Mouse (Mus musculus) limb, embryonic 15.5 days (tissue): ENCODE data around the gene Sgip1. TPM values are rescaled to one million over a fixed set of nuclear protein-coding genes. Genes with fewer than 3 reads are reported as not detected.

Experiments
- ATAC-seq: fragments of 200-750 bp; cut with Nextera tagmentation; 2 replicates; pipeline ENCODE4 v1.8.0; 2017; ENCODE audit warnings: low read depth, moderate TSS enrichment; ENCODE audit not compliant: insufficient number of reproducible peaks, low FRiP score, low TSS enrichment
- H3K27ac ChIP-seq: fragments of 300-500 bp; sonication (generic); 2 replicates; pipeline ENCODE4 v1.5.1; 2015; ENCODE audit warnings: moderate library complexity, mild to moderate bottlenecking, inconsistent platforms
- H3K27me3 ChIP-seq: fragments of 300-500 bp; sonication (generic); 2 replicates; pipeline ENCODE4 v1.6.1; 2015; ENCODE audit warnings: inconsistent platforms
- H3K36me3 ChIP-seq: fragments of 300-500 bp; sonication (generic); 2 replicates; pipeline ENCODE4 v1.6.1; 2015; ENCODE audit warnings: inconsistent platforms
- H3K4me1 ChIP-seq: fragments of 300-500 bp; sonication (generic); 2 replicates; pipeline ENCODE4 v1.6.1; 2015; ENCODE audit warnings: inconsistent platforms
- H3K4me2 ChIP-seq: fragments of 300-500 bp; sonication (generic); 2 replicates; pipeline ENCODE4 v1.6.1; 2015; ENCODE audit warnings: mild to moderate bottlenecking, inconsistent platforms
- H3K4me3 ChIP-seq: fragments of 300-500 bp; sonication (generic); 2 replicates; pipeline ENCODE4 v1.5.1; 2015; ENCODE audit warnings: mild to moderate bottlenecking, inconsistent platforms
- H3K9ac ChIP-seq: fragments of 300-500 bp; sonication (generic); 2 replicates; pipeline ENCODE4 v1.6.1; 2015; ENCODE audit warnings: inconsistent platforms
- H3K9me3 ChIP-seq: fragments of 300-500 bp; sonication (generic); 2 replicates; pipeline ENCODE4 v1.6.1; 2016; ENCODE audit warnings: inconsistent platforms
- WGBS: fragments of 180-500 bp; shearing (Covaris S2); methylation state at CpG from one replicate; pipeline ENCODE4 v1.1.7; 2015; 5-methylcytosine and 5-hydroxymethylcytosine counted together
- polyA plus RNA-seq: library from polyadenylated mRNA; unstranded; fragments of >200 nt; fragmentation: Nextera tagmentation; extraction: Ambion mirVana; gene quantifications from 2 replicates; pipeline ENCODE4 v1.2.1, GENCODE M21; 2015

The Sgip1 gene
- polyA plus RNA-seq, 1 experiment from 2014 or later: 5.4 TPM

DNA sequence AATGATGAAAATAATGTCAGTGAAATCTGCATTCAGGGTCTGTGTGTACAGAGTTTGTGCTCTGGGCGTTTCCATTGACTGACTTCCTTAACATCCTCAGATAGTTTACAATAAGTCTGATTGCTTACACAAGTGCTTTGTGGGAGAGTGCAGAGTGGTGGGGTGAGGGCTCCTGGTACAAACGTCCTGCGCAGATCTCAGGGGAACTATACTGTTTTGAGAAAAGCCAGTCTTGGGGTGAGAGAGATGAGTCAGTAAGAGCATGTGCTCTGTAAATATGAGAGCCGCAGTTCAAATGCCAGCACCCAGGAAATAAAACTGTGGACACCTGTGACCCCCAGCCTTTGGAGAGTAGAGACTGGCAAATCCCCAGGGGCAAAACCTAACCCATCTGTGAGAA lies 80.7 kb downstream of the Sgip1 start:
- ATAC-seq: no peak
- no peaks in the 10 kb centered on the region for H3K36me3 ChIP-seq
- no peaks in the 10 kb centered on the region for H3K27me3 ChIP-seq
- WGBS: 68% methylated on average over 4 of the region's 4 CpGs
- H3K4me2 ChIP-seq: no peak overlapping the region
- no peak overlapping the region for H3K27ac ChIP-seq
- H3K4me1 ChIP-seq: no peaks in the 10 kb centered on the region
- no peak overlapping the region for H3K4me3 ChIP-seq
- H3K9ac ChIP-seq: no peak overlapping the region
- no peaks in the 10 kb centered on the region for H3K9me3 ChIP-seq

DNA sequence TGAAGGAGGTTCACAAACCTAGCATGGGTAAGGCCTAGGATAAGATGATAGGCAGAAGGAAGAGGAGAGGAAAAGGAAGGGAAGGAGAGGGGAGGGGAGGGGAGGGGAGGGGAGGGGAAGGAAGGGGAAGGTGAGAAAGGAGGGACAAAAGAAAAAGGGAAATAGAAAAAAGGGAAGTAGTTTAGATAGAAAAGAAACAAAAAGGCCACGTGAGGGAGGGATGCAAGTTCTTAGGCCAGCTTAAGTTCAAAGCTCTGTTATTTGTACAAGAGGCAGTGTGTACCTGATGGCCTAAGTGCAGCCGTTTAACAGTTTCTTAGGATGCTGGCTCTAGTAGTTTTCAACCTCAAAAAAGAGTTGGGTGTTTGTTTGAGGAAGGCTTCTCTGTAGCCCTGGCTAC lies 83.4 kb downstream of the Sgip1 start:
- Histone ChIP-seq H3K27ac (no peak overlapping the region), H3K4me3 (no peak overlapping the region), H3K36me3 (no peaks in the 10 kb centered on the region), H3K27me3 (no peaks in the 10 kb centered on the region), H3K9me3 (no peaks in the 10 kb centered on the region), H3K9ac (no peak overlapping the region), H3K4me1 (no peaks in the 10 kb centered on the region), H3K4me2 (no peak overlapping the region)
- WGBS: 63% methylated on average over 2 of the region's 2 CpGs
- no peak for ATAC-seq

DNA sequence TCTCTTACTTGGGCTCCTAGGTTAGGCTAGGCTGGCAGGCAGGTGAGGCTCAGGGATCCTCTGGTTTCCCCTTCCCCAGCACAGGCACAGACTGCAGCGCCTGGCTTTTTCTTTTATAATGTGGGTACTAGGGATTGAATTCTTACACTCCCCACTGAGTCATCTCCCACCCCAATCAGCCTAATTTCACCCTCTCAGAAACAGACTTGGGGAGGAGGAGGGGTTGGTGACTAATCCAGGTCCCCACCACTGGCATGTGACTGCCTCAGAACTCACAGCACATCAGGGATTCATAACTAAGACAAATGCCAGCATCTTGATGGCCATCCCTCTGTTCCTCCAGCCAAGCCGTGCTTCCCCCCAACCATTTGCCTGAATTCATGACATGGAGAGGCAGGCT lies 85.1 kb downstream of the Sgip1 start:
- H3K4me2 ChIP-seq: no peak overlapping the region
- H3K27me3 ChIP-seq: no peaks in the 10 kb centered on the region
- no peaks in the 10 kb centered on the region for H3K4me1 ChIP-seq
- 81% methylated on average over 2 of the region's 2 CpGs for WGBS
- no peak for ATAC-seq
- no peaks in the 10 kb centered on the region for H3K9me3 ChIP-seq
- no peak overlapping the region for H3K27ac ChIP-seq
- no peak overlapping the region for H3K4me3 ChIP-seq
- no peaks in the 10 kb centered on the region for H3K36me3 ChIP-seq
- H3K9ac ChIP-seq: no peak overlapping the region

DNA sequence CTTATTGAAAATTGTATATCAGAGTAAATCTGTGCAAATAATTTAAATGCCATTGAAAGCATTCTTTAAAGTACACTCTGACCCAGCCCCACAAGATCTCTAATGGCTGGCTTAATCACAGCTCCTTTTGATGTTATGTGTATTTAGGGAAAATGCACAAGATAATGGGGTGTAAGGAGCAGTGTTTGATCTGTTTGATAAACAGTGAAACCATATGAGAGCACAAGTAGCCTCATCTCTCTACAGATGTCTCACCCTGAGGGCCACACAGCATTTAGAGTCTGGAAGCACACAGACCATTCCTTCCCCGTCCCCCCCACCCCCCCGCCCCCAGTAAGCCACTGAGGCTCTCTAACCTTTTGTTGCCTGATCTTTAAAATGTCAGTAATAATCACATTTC lies 87.4 kb downstream of the Sgip1 start:
- H3K9me3 ChIP-seq: no peaks in the 10 kb centered on the region
- H3K36me3 ChIP-seq: no peaks in the 10 kb centered on the region
- no peaks in the 10 kb centered on the region for H3K4me1 ChIP-seq
- no peak overlapping the region for H3K4me2 ChIP-seq
- ATAC-seq: no peak
- H3K27me3 ChIP-seq: no peaks in the 10 kb centered on the region
- WGBS: 69% methylated on average over 2 of the region's 2 CpGs
- H3K4me3 ChIP-seq: no peak overlapping the region
- no peak overlapping the region for H3K27ac ChIP-seq
- no peak overlapping the region for H3K9ac ChIP-seq

DNA sequence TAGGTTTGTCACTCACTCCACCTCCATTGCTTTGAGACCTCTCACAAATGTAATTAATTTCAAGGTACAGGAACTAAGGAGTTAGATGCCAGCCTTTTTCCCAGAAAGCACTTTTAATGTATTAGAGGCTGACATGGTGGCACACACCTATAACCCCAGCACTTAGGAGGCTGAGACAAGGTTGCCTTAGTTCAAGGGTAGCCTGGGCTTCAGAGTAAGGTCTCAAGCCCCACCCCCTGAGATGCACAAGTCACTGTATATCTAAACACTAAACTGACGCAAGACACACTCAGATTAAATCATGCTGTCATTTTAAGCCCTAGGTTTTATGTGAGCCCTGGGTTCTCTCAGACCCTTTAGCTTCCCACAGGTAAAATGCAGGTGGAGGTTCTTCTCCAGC lies 92.1 kb downstream of the Sgip1 start:
- Histone ChIP-seq H3K4me2 (no peak overlapping the region), H3K36me3 (no peaks in the 10 kb centered on the region), H3K4me3 (no peak overlapping the region), H3K4me1 (no peaks in the 10 kb centered on the region), H3K9me3 (no peaks in the 10 kb centered on the region), H3K27ac (no peak overlapping the region), H3K9ac (no peak overlapping the region), H3K27me3 (no peaks in the 10 kb centered on the region)
- WGBS: 80% methylated on average over 1 of the region's 1 CpGs
- ATAC-seq: no peak

DNA sequence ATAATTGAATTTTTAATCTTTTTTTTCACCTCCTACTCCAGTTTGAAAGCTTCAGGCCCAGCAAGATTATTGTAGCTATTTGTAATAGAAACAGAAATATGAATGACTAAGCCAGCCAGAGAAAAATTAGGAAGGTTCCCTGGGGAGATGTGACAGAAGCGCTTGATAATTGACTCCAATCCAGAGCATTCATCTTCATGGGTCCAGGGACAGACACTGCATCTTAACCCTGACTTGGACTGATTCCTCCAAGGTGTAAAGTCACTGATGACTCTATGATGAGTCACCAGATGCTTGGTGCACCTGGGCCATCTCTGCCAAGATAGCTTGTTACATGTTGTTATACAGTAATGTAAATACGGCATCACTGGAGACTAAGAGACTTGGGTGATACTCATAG lies 92.6 kb downstream of the Sgip1 start:
- no peaks in the 10 kb centered on the region for H3K27me3 ChIP-seq
- H3K9me3 ChIP-seq: no peaks in the 10 kb centered on the region
- H3K36me3 ChIP-seq: no peaks in the 10 kb centered on the region
- no peak overlapping the region for H3K27ac ChIP-seq
- H3K9ac ChIP-seq: no peak overlapping the region
- no peak for ATAC-seq
- no peak overlapping the region for H3K4me3 ChIP-seq
- H3K4me1 ChIP-seq: no peaks in the 10 kb centered on the region
- 89% methylated on average over 2 of the region's 2 CpGs for WGBS
- no peak overlapping the region for H3K4me2 ChIP-seq

DNA sequence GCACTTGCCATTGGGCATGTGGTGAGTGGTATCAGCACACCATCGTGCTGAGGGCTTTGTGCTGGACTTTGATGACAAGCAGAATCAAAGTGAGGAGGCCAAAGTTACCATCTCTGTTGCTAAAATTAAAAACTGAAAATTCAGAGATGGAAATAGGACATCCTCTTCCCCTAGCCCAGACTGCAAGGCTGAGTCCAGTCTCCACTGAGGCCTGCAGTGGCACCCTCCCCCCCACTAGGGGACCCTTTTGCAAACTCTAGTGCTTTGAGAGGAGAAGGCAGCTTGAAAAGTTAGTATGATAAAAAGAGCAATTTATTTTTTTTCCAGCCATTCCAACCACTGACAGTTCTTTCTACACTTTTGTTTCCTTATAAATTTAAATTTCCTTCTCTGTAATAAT lies 93.6 kb downstream of the Sgip1 start:
- WGBS: 59% methylated on average over 1 of the region's 1 CpGs
- no peaks in the 10 kb centered on the region for H3K9me3 ChIP-seq
- no peaks in the 10 kb centered on the region for H3K36me3 ChIP-seq
- H3K9ac ChIP-seq: no peak overlapping the region
- no peak for ATAC-seq
- no peak overlapping the region for H3K27ac ChIP-seq
- H3K4me1 ChIP-seq: no peaks in the 10 kb centered on the region
- no peaks in the 10 kb centered on the region for H3K27me3 ChIP-seq
- no peak overlapping the region for H3K4me3 ChIP-seq
- H3K4me2 ChIP-seq: no peak overlapping the region

DNA sequence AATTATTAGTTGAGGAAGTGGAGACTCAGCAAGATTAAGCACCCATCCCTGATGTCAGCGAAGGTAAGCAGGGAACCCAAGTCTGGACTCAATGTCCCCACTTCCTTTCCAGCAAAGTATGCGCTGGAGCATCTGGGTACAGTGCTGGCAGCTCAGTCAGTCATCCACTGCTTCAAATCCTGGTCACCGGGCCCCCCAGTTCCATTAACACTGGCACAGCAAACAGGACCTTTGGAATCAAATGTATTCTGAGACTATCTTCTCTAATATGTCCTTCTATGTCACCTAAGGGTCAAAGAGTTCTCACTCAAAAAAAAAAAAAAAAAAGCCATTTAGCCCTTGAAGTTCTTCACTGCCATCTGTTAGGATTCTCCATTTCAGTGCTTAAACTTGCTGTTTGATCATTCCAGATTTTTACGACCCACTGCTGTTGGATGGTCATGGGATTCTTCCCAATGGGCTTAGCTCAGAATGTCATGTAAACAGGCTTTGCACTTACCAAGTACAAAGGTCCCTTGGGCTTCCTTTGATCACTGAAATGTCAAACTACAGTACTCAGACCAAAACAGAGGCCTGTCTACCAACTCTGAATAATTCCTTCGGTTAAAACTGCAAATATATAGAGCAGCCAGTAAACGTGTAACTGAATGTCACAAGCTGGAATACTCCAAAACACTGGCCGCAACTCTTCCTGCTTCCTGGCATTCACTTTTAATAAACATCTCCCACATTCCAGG lies 99.1 kb downstream of the Sgip1 start:
- H3K9me3 ChIP-seq: no peaks in the 10 kb centered on the region
- no peaks in the 10 kb centered on the region for H3K36me3 ChIP-seq
- no peaks in the 10 kb centered on the region for H3K27me3 ChIP-seq
- no peaks in the 10 kb centered on the region for H3K4me1 ChIP-seq
- 65% methylated on average over 7 of the region's 7 CpGs for WGBS
- no peak overlapping the region for H3K9ac ChIP-seq
- H3K4me2 ChIP-seq: no peak overlapping the region
- H3K27ac ChIP-seq: no peak overlapping the region
- no peak for ATAC-seq
- H3K4me3 ChIP-seq: no peak overlapping the region

DNA sequence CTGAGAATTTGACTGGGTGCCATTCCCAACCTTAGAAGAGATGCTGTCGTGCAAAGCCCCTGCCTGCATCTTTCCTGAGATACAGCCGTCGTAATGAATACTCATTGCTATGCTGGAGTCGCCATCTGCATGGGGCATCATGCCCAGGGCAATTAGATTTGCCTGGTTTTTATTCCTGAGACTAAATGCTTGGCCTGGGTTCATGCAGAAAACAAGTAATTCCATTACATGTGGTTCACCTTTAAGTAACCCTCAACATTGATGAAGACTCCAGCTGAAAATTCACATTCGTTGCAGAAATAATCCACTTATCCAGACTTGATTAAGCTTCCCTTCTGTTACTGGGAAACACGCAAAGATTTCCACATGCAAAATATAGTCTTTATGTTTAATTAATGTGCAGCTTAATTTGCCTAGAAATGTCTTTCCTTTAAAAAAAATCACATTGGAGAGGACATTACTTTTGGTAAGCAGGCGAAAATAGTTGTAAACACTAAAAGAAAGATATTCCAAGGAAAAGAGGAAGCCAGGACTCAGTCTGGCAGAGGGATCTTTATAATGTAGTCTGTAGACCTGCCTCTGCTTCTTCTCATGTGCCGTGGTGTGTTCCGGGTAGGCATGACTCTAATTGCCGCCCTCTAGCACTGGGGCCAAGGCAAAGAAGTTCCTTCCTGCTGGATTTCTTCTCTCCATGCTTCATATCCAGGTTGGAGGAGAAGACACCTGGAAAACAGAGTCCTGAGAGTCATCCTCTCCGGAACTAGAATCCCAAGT lies 100.0 kb downstream of the Sgip1 start:
- H3K27ac ChIP-seq: no peak overlapping the region
- H3K36me3 ChIP-seq: no peaks in the 10 kb centered on the region
- no peak for ATAC-seq
- no peaks in the 10 kb centered on the region for H3K27me3 ChIP-seq
- no peaks in the 10 kb centered on the region for H3K9me3 ChIP-seq
- H3K9ac ChIP-seq: no peak overlapping the region
- no peak overlapping the region for H3K4me3 ChIP-seq
- H3K4me2 ChIP-seq: no peak overlapping the region
- H3K4me1 ChIP-seq: no peaks in the 10 kb centered on the region
- 69% methylated on average over 11 of the region's 11 CpGs for WGBS

DNA sequence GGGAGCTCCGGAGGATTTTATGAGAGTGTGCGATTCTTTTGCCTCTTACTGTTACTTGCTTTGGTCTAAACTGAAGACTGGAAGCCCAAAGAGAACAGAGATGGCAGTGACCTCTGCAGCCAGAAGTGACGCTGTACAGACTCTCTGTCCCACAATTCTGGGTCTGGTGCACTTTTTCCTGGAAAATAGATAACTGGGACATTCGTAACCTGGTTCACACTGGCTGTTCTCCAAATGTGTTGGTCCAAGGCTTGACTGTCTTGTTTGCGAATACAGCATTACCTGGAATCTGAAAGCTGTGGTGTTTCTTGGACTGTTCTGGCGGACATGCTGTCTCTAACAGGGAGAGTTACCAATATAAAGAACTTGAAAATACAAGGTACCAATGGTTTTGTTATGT lies 109.4 kb downstream of the Sgip1 start:
- 89% methylated on average over 6 of the region's 6 CpGs for WGBS
- H3K9me3 ChIP-seq: no peaks in the 10 kb centered on the region
- H3K4me2 ChIP-seq: no peak overlapping the region
- no peaks in the 10 kb centered on the region for H3K4me1 ChIP-seq
- H3K9ac ChIP-seq: no peak overlapping the region
- no peak overlapping the region for H3K4me3 ChIP-seq
- no peaks in the 10 kb centered on the region for H3K27me3 ChIP-seq
- no peaks in the 10 kb centered on the region for H3K36me3 ChIP-seq
- no peak for ATAC-seq
- no peak overlapping the region for H3K27ac ChIP-seq

DNA sequence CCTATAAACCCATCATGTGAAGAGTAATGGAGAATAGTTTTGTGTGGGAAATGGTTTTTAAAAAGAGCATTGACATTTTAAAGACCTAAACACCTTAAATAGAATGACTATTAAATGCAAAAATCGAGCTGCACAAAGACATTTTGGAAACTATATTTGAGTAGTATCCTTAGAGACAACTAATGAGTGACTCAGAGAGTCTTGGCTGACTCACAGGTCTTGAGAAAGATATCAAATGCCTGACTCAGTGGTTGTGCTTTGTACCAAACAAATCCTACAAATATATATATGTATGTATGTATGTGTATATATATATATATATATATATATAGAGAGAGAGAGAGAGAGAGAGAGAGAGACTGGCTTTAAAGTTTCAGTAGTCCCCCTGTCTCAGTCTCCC lies 110.1 kb downstream of the Sgip1 start:
- no peak overlapping the region for H3K9ac ChIP-seq
- no peaks in the 10 kb centered on the region for H3K9me3 ChIP-seq
- H3K36me3 ChIP-seq: no peaks in the 10 kb centered on the region
- H3K4me2 ChIP-seq: no peak overlapping the region
- H3K4me1 ChIP-seq: no peaks in the 10 kb centered on the region
- no peak for ATAC-seq
- H3K27me3 ChIP-seq: no peaks in the 10 kb centered on the region
- no peak overlapping the region for H3K4me3 ChIP-seq
- WGBS: 55% methylated on average over 1 of the region's 1 CpGs
- H3K27ac ChIP-seq: no peak overlapping the region

DNA sequence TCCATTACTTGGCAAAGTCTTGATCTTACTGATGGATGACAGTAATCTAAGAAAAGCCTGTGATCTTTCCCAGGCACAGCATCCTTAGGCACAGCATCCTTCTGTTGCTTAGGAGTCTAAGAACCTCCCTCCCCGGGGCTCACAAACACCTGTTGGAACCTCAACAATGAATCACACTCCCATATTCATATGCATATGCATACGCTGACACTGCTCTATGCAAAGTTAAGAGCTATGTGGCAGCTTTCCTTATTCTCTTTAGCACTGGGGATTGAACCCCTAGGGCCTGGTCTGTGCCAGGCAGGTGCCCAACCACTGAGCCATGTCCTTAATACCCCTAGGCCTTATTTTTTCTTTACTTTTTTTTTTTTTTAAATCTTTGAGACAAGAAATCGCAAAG lies 111.2 kb downstream of the Sgip1 start:
- no peak overlapping the region for H3K4me3 ChIP-seq
- H3K4me1 ChIP-seq: no peaks in the 10 kb centered on the region
- no peaks in the 10 kb centered on the region for H3K27me3 ChIP-seq
- no peaks in the 10 kb centered on the region for H3K9me3 ChIP-seq
- no peak overlapping the region for H3K27ac ChIP-seq
- WGBS: 91% methylated on average over 3 of the region's 3 CpGs
- no peak overlapping the region for H3K9ac ChIP-seq
- H3K36me3 ChIP-seq: no peaks in the 10 kb centered on the region
- ATAC-seq: no peak
- no peak overlapping the region for H3K4me2 ChIP-seq
